Mouse (Mus musculus): Measurements from ENCODE around the gene Pygo2. TPM values are rescaled to one million over a fixed set of nuclear protein-coding genes. Genes with fewer than 3 reads are reported as not detected.

Gene Pygo2
- polyA plus RNA-seq, 1 experiment from 2014 or later = 35.1 TPM

- no peak overlapping the region for H3K4me3 ChIP-seq (replicated peaks)
- no peak for ATAC-seq (ENCODE audit: insufficient read depth, low FRiP score, low read depth)
- no peaks in the 10 kb centered on the region for H3K36me3 ChIP-seq
- H3K27me3 ChIP-seq (replicated peaks) = no peaks in the 10 kb centered on the region
- H3K4me1 ChIP-seq = peaks cover 12% of the 10 kb centered on the region; the same call in 1 of the 2 replicates
- H3K9ac ChIP-seq = no peak overlapping the region
- H3K27ac ChIP-seq = no peak overlapping the region
- no peak overlapping the region for H3K4me2 ChIP-seq
- 75% methylated on average over 1 of the region's 1 CpGs for WGBS
- H3K9me3 ChIP-seq = no peaks in the 10 kb centered on the region
These were observed 21.9 kb downstream of the Pygo2 start for GRCm38 (mm10) chr3:89451916-89452315.

GRCm38 (mm10) chr3:89454401-89455177, 24.6 kb downstream of the Pygo2 start, which contains the start of gene Pmvk:
Gene Pmvk (plus strand): TSS chr3:89454541.
- H3K36me3 ChIP-seq = no peaks in the 10 kb centered on the region
- no peak within 1 kb of the TSS for H3K9ac ChIP-seq
- H3K4me1 ChIP-seq = peaks cover 14% of the 10 kb centered on the region
- no peak within 1 kb of the TSS for H3K4me3 ChIP-seq (replicated peaks)
- no peaks in the 10 kb centered on the region for H3K27me3 ChIP-seq (replicated peaks)
- H3K4me2 ChIP-seq = no peak within 1 kb of the TSS
- H3K27ac ChIP-seq = no peak within 1 kb of the TSS
- no peaks in the 10 kb centered on the region for H3K9me3 ChIP-seq
- ATAC-seq (ENCODE audit: insufficient read depth, low FRiP score, low read depth) = no peak
- WGBS = 51% methylated on average over 10 of the region's 10 CpGs

- no peaks in the 10 kb centered on the region for H3K27me3 ChIP-seq (replicated peaks)
- H3K4me1 ChIP-seq = peaks cover 14% of the 10 kb centered on the region
- no peak overlapping the region for H3K4me2 ChIP-seq
- no peak overlapping the region for H3K4me3 ChIP-seq (replicated peaks)
- H3K9ac ChIP-seq = no peak overlapping the region
- no peak for ATAC-seq (ENCODE audit: insufficient read depth, low FRiP score, low read depth)
- no peak overlapping the region for H3K27ac ChIP-seq
- no peaks in the 10 kb centered on the region for H3K36me3 ChIP-seq
- no peaks in the 10 kb centered on the region for H3K9me3 ChIP-seq
- 62% methylated on average over 1 of the region's 1 CpGs for WGBS
These were observed 25.8 kb downstream of the Pygo2 start for GRCm38 (mm10) chr3:89455786-89456285.

GRCm38 (mm10) chr3:89456726-89457665, 27.0 kb downstream of the Pygo2 start:
- Histone ChIP-seq H3K4me3 (replicated peaks) (no peak overlapping the region), H3K27me3 (replicated peaks) (no peaks in the 10 kb centered on the region), H3K9me3 (no peaks in the 10 kb centered on the region), H3K9ac (no peak overlapping the region), H3K36me3 (no peaks in the 10 kb centered on the region), H3K27ac (no peak overlapping the region), H3K4me2 (no peak overlapping the region), H3K4me1 (peaks cover 14% of the 10 kb centered on the region)
- 37% methylated on average over 10 of the region's 10 CpGs for WGBS
- peak; percentile 19; the same call in 1 of the 2 replicates for ATAC-seq (ENCODE audit: insufficient read depth, low FRiP score, low read depth)

- Histone ChIP-seq H3K9ac (no peak overlapping the region), H3K27ac (peak overlapping the region; percentile 89; the same call in 1 of the 2 replicates), H3K27me3 (replicated peaks) (no peaks in the 10 kb centered on the region), H3K4me2 (peak overlapping the region; percentile 88), H3K36me3 (no peaks in the 10 kb centered on the region), H3K4me3 (replicated peaks) (peak overlapping the region; percentile 69), H3K9me3 (no peaks in the 10 kb centered on the region), H3K4me1 (peaks cover 14% of the 10 kb centered on the region)
- ATAC-seq (ENCODE audit: insufficient read depth, low FRiP score, low read depth) = peak; percentile 51; the same call in 1 of the 2 replicates
- WGBS = 41% methylated on average over 13 of the region's 13 CpGs
These were observed 28.5 kb downstream of the Pygo2 start for GRCm38 (mm10) chr3:89458372-89458964.

- H3K4me2 ChIP-seq = peak overlapping the region; percentile 88
- H3K4me3 ChIP-seq (replicated peaks) = peak overlapping the region; percentile 69
- H3K36me3 ChIP-seq = no peaks in the 10 kb centered on the region
- under 1% methylated on average over 36 of the region's 36 CpGs for WGBS
- H3K9me3 ChIP-seq = no peaks in the 10 kb centered on the region
- H3K9ac ChIP-seq = peak overlapping the region; percentile 68
- peak overlapping the region; percentile 89 for H3K27ac ChIP-seq
- ATAC-seq (ENCODE audit: insufficient read depth, low FRiP score, low read depth) = peak; percentile 83
- H3K27me3 ChIP-seq (replicated peaks) = no peaks in the 10 kb centered on the region
- peaks cover 14% of the 10 kb centered on the region for H3K4me1 ChIP-seq
These were observed 29.2 kb downstream of the Pygo2 start for GRCm38 (mm10) chr3:89458965-89459807.

GRCm38 (mm10) chr3:89468268-89468667, 38.3 kb downstream of the Pygo2 start:
- WGBS = 57% methylated on average over 4 of the region's 4 CpGs
- no peak for ATAC-seq (ENCODE audit: insufficient read depth, low FRiP score, low read depth)

GRCm38 (mm10) chr3:89472280-89472679, 42.3 kb downstream of the Pygo2 start:
- Histone ChIP-seq H3K9me3 (no peaks in the 10 kb centered on the region), H3K36me3 (peaks cover 4% of the 10 kb centered on the region; the same call in 1 of the 2 replicates), H3K4me1 (no peaks in the 10 kb centered on the region), H3K4me2 (no peak overlapping the region), H3K9ac (no peak overlapping the region), H3K27ac (no peak overlapping the region), H3K4me3 (replicated peaks) (no peak overlapping the region), H3K27me3 (replicated peaks) (no peaks in the 10 kb centered on the region)
- no peak for ATAC-seq (ENCODE audit: insufficient read depth, low FRiP score, low read depth)
- WGBS = 74% methylated on average over 7 of the region's 7 CpGs

More at GRCm38 (mm10) chr3:89468268-89468667, 38.3 kb downstream of the Pygo2 start:
- Histone ChIP-seq H3K4me2 (no peak overlapping the region), H3K27me3 (replicated peaks) (no peaks in the 10 kb centered on the region), H3K4me3 (replicated peaks) (no peak overlapping the region), H3K9ac (no peak overlapping the region), H3K4me1 (no peaks in the 10 kb centered on the region), H3K36me3 (peaks cover 4% of the 10 kb centered on the region; the same call in 1 of the 2 replicates), H3K9me3 (no peaks in the 10 kb centered on the region), H3K27ac (no peak overlapping the region)

- no peaks in the 10 kb centered on the region for H3K9me3 ChIP-seq
- no peaks in the 10 kb centered on the region for H3K36me3 ChIP-seq
- no peaks in the 10 kb centered on the region for H3K4me1 ChIP-seq
- H3K4me2 ChIP-seq = no peak overlapping the region
- 68% methylated on average over 6 of the region's 6 CpGs for WGBS
- no peak overlapping the region for H3K9ac ChIP-seq
- H3K27ac ChIP-seq = no peak overlapping the region
- H3K4me3 ChIP-seq (replicated peaks) = no peak overlapping the region
- ATAC-seq (ENCODE audit: insufficient read depth, low FRiP score, low read depth) = no peak
- H3K27me3 ChIP-seq (replicated peaks) = no peaks in the 10 kb centered on the region
These were observed 43.8 kb downstream of the Pygo2 start for GRCm38 (mm10) chr3:89473838-89474237.

- WGBS = 71% methylated on average over 6 of the region's 6 CpGs
- Histone ChIP-seq H3K4me1 (no peaks in the 10 kb centered on the region), H3K4me3 (replicated peaks) (no peak overlapping the region), H3K9me3 (no peaks in the 10 kb centered on the region), H3K36me3 (no peaks in the 10 kb centered on the region), H3K9ac (no peak overlapping the region), H3K27ac (no peak overlapping the region), H3K4me2 (no peak overlapping the region), H3K27me3 (replicated peaks) (no peaks in the 10 kb centered on the region)
- ATAC-seq (ENCODE audit: insufficient read depth, low FRiP score, low read depth) = no peak
These were observed 49.0 kb downstream of the Pygo2 start for GRCm38 (mm10) chr3:89479055-89479454.

GRCm38 (mm10) chr3:89481488-89481887, 51.5 kb downstream of the Pygo2 start:
- Histone ChIP-seq H3K9ac (no peak overlapping the region), H3K4me3 (replicated peaks) (no peak overlapping the region), H3K27ac (no peak overlapping the region), H3K9me3 (no peaks in the 10 kb centered on the region), H3K4me2 (no peak overlapping the region), H3K4me1 (no peaks in the 10 kb centered on the region), H3K27me3 (replicated peaks) (no peaks in the 10 kb centered on the region), H3K36me3 (no peaks in the 10 kb centered on the region)
- 46% methylated on average over 2 of the region's 2 CpGs for WGBS
- ATAC-seq (ENCODE audit: insufficient read depth, low FRiP score, low read depth) = no peak

Measured in stomach, embryonic 15.5 days (tissue).